Mouse (Mus musculus) kidney, postnatal 36 days (tissue): Measurements from ENCODE around the gene Gm14569.

Experiments
- DNase-seq, 2 experiments: peaks; one replicate each; pipeline ENCODE4 v3.0.0; 2021 to 2022; ENCODE audit warnings: mixed read lengths in 2 of 2

The Gm14569 gene

DNA sequence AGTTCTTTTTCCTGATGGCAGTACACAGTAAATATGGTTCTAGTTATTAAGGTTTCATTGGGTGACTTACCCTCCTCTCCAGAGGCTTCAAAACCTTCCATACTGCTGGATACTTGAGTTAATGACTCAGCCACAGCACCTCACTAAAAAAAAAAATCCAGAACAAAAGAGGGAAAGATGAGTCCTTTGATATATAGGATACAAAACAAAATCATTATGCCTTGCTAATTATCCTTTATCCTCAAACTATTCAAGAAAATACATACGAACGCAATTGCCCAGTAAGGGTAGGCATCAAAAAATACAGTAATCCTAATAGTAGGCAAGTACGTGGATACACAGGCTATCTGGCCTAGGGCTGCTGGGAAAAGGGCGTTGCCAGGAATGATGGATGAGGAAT, at the start of gene Gm14569:
Gene Gm14569, minus strand, starts transcription at position 101 of the 400 bp plus-strand sequence.
- no peak for DNase-seq

- peak; percentile 59 to 84 for DNase-seq
These were observed 42.9 kb upstream of the Gm14569 start for GRCm38 (mm10) chrX:36534514-36534913.

DNA sequence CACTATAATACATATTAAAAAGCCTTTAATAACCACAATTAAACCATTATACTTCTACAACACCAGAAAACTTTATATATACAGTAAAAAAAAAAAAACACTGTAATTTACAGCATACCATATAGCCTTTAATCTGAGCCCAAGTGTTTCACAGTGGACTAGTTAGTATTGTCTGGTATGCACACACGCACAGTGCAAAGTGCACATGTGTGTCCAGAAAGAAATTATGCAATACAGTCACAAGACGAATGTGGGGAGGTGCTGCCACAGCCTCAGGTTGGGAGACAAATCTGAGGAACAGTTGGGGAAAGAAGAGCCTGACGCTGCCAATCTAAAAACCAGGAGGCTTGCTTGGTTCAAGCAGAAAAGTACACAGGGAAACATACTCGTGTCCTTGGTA, 42.1 kb upstream of the Gm14569 start:
- DNase-seq, result peak in 1 of 2 experiments; percentile 21

DNA sequence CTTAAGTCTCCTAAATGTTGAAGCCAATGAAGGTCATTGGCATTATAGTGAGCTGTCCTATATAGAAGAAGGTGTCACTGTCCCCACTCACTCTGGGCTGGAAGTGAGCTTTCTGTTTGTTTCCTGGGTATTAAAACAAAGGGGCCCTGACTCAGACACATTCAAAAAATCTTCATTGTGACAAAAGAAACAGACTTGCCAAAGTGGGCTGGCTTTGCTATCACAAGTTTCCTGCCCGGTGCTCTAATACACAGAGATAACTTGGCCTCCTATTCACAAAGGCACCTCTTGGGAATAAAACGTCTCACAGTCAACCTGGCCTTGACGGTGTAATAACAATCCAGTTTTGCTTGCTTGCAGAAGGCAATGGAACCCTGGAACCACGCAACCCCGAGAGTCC, 38.6 kb upstream of the Gm14569 start:
- DNase-seq, result no peak

DNA sequence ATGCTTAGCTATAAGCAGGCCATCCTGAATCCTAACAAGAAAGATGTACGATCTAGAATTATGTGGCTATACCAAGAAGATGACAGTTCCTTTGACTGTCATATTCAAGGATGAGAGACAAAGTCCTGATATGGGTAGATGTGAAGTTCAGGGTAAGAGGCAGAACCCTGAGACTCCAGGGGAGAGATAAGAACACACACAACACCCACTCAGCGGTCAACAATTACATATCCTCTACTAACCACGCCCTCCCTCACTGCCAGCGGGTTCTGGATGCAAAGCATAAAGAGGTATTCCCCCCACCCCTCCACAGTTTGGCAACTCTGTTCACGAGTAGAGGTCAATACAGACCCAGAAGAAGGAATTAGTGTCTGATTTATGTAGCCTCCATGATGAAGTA, 32.1 kb upstream of the Gm14569 start:
- no peak for DNase-seq

GRCm38 (mm10) chrX:36513726-36514125, 22.1 kb upstream of the Gm14569 start:
- DNase-seq, result peak; percentile 2 to 6

DNA sequence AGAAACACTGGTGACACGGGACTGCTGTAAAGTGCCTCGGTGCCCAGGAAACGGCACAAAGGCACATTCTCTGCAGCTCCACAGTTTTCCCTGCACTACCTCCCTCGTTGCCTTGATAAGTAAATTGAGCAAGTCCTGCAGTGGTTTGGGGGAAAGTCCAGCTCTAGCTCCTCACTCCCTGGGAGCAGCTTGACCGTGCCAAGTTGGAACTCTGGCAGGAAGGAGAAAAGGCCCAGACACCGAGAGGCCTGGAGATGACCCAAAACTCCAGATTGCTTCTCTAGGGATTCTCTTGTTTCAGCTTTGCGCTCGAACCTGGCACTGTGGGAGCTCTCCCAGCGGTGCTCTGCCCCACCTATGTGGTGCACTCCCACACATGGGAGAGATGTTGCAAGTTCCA, 21.6 kb upstream of the Gm14569 start:
- no peak for DNase-seq

DNA sequence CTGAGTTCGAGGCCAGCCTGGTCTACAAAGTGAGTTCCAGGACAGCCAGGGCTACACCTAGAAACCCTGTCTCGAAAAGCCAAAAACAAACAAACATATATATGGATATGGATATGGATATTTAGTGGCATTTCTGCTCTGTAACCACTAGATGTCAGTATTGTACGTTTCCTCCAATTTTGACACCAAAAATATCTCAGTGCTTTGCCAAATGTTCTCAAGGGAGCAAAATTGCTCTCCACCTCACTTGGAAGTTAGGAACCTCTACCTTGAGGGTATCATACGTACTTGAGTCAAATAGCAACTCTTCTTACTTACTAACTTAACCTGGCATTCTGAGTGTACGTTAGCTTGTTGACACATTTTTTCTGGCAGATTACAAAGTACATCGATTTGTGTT, 15.2 kb upstream of the Gm14569 start:
- DNase-seq, result no peak

DNA sequence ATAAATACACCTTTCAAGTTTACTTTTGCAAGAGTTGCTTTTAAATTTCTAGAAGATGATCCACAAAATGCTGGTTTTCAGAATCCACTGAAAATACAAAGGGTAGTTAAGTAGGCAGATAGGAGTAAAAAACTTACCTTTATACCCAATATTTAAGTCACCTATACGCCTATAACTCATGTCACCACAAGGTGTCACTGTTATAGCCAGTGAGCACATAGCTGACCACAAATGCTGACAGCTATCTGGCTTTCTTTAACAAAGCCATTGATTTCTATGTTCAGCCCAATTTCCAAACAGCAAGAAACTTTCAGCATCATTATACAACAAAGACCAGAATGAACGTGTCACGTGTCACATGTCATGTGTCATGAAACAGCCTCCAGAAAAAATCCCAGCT, 2.1 kb downstream of the Gm14569 start:
- peak in 1 of 2 experiments; percentile 4 for DNase-seq

DNA sequence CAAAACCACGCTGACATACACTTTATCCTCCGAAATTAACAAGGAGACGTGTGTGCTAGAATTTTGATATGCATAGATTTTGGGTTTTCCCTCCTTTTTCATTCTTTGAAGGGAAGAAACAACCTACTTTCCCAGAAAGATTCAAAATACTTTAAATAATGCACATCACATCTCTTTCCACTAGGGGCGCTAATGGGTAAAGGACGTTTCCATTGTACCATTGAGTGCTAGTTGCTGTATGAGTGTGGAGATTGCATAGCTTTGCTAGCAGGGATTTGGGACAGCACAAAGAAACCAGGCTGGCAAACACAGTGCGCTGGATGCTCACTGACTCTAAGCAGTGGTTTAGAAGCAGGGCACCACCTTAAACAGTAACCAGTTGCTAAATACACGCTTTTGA, 3.6 kb downstream of the Gm14569 start:
- no peak for DNase-seq

GRCm38 (mm10) chrX:36474873-36475272, 16.8 kb downstream of the Gm14569 start:
- DNase-seq, result no peak

GRCm38 (mm10) chrX:36474103-36474751, 17.4 kb downstream of the Gm14569 start:
- peak in 1 of 2 experiments; percentile 9 for DNase-seq

- peak; percentile 7 to 68 for DNase-seq
These were observed 35.6 kb downstream of the Gm14569 start for GRCm38 (mm10) chrX:36456031-36456430.

GRCm38 (mm10) chrX:36437932-36438331, 53.7 kb downstream of the Gm14569 start:
- no peak for DNase-seq

DNA sequence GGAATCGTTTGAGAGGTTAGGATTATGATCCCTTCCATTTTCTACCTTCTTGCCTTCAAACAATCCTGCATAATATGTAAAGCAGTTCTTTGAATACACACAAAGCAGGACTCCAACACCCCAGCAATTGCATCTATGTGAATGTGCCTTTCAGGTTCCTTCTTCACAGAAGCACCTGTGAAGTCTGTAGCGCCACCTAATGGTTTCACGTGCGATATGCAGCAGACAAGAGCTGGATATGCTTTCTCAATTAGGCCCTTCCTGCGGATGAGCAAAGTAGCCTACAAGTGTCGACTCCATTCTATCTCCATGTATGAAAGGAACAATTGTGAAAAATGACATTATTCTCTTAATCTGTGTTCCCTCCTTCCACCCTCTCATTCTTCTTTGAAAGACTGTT, 56.6 kb downstream of the Gm14569 start:
- DNase-seq, result no peak

GRCm38 (mm10) chrX:36419153-36419552, 72.5 kb downstream of the Gm14569 start:
- no peak for DNase-seq

- peak in 1 of 2 experiments; percentile 14 for DNase-seq
These were observed 89.3 kb downstream of the Gm14569 start for GRCm38 (mm10) chrX:36402316-36402715.

GRCm38 (mm10) chrX:36400980-36401379, 90.7 kb downstream of the Gm14569 start, which contains the start of gene Gm6268:
Gene Gm6268, plus strand, starts transcription at chrX:36401280.
- DNase-seq, result no peak

- peak; percentile 1 to 7 for DNase-seq
These were observed 98.4 kb downstream of the Gm14569 start for GRCm38 (mm10) chrX:36393279-36393678.

DNA sequence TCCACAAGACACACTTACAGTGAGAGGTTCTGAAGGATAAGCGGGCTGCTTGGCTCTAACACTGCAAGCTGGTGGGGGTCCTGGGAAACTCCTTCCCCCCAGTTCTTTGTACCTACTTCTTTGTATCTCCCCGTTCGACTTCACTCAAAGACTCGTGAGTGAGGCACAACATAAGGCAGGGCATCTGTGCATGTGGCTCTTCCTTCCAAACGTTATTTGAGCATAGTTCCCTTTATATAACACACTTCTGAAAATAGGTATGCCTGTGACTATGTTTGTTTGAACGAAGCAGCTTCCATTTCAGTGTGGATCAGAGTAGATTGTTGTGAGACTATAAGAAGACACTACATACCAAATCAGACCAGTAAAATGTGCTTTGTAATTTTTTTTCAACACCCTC, 99.0 kb downstream of the Gm14569 start:
- no peak for DNase-seq

DNA sequence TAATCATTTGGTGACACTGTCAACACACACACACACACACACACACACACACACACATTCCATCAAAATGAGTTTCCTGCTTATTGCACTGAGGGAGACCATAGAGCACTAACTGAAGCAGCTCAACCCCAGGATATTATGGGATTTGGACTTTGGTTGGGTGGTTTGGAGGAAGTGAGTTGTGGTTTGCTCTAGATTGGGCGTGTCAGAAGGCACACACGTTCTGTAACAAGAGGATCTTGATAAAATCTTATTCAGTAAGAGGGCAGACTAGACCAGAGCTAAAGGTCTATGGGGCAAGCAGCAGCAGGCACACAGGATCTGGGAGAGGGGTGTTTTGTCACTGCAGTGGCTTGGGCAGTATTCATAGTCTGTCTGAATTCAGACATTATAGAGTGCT, 101.1 kb downstream of the Gm14569 start:
- DNase-seq, result no peak

- DNase-seq, result no peak
These were observed 101.7 kb downstream of the Gm14569 start for GRCm38 (mm10) chrX:36389971-36390370.

- DNase-seq, result no peak
These were observed 106.3 kb downstream of the Gm14569 start for GRCm38 (mm10) chrX:36385340-36385739.
